Mouse (Mus musculus) urinary bladder, postnatal 10 days (tissue): ENCODE data around the gene Synpo2.

Source experiments
- DNase-seq: peaks from one replicate; pipeline ENCODE4 v3.0.0; 2022; ENCODE audit warnings: low spot score

Synpo2 gene

DNA sequence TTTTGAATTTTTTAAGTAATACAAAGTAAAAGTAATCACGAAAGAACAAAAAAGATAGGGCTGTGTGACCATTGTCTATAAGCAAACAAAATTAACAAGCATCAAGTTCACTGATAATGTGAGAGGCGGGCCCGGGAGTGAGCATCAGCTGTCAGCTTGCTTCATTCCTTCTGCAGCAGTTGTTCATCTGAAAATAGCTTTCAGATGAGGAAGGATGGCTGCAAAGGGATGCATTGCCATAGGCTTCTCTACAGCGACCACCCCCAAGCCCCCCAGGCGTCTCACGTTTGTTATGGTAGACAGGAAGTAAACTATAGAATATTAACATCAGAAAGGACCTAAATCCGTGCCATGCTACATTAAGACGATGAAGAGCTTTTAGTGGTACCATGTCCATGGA is 202.1 kb downstream of the Synpo2 start:
- DNase-seq: no peak
